Mouse (Mus musculus) CD4-positive, CD25-positive, alpha-beta regulatory T cell, adult 2 months (primary cell): ENCODE measurements at regions not wholly inside any gene's neighbourhood (a gene's known extent, or its start where the extent isn't known, plus 50 kb on each side); places are given as distances from the start of the nearest gene placed in this dataset.

Experiments
- DNase-seq: peaks from one replicate; pipeline ENCODE4 v3.0.0-alpha.2; 2012; ENCODE audit warnings: low read depth, low spot score

- DNase-seq: no peak
Observed at GRCm38 (mm10) chr17:83967007-83967406, 119.2 kb upstream of the Haao start.

DNA sequence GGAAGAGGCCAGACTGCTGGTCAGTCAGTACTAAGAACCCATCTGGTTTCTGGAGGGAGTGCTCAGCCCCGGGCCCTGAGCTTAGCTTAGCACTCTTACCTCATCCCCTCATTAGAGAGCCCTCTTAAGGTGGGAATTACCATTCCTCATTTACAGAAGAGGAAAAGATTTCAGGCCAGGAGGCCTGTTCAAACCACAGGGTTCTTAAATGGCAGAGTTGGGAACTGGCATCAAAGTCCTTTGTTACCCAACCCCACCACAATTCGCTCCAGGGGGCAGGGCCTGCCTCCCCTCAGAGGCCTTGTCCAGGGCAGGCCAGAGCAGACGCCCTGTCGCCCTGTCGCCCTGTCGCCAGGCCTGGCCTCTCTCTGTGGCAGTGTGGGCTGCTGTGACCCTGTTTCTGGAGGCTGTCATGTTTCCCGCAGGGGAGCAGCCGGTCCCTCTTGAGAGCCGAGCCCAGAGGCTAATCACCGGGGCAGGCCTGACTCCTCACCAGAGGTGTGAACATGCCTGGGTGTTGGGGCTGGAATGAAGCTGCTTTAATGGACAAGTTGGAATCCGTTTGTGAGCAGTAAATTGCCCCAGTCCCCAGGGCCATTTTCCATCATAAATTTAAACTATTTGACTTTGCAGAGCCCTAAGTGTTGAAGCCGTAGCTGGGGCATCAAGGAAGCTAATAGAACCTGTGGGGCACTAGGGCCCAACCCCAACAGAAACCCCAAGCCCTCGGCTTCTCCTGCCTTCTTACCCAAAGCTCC is 116.9 kb upstream of the Haao start:
- DNase-seq: no peak

GRCm38 (mm10) chr17:83963561-83963960 is 115.8 kb upstream of the Haao start:
- no peak for DNase-seq

DNA sequence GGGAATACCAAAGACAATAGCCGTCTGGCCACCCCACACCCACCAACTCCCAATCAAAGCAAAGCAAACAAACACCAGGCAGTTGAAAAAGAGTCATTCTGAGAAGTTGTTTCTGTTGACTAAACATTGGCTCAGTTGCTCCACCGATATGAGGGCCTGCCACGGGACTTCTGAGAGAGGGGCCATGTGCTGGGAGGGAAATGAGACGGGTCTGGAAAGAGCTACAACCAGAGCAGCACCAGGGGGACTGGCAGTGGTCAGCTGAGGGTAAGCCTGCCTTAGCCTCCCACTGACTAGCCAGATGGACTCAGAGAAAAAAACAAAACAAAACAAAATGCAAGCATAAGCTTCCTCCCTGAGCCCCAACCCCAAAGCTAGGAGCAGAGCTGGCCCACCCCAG is 115.1 kb upstream of the Haao start:
- no peak for DNase-seq

GRCm38 (mm10) chr17:83962126-83962525 is 114.4 kb upstream of the Haao start:
- DNase-seq: no peak

GRCm38 (mm10) chr17:83960821-83961220 is 113.1 kb upstream of the Haao start:
- DNase-seq: no peak

DNA sequence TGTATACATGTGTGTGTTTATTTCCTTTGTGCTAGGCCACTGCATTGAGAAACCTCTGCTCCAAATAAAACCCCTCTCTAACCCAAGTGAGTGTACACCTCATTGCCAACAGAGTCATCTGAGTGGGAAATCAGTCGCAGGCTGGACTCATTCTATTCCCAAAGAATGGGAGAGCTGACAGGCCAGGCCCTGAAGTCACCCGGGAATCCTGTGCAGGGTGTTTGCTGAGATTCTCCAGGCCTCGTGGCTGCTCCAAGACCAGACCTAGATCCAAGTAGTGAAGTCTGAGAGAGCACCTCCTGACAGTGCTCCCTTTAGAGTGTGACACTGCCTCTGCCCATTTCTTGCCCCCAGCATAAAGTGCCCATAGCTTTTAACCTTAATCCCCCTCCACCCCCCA is 112.4 kb upstream of the Haao start:
- DNase-seq: no peak

- DNase-seq: no peak
Observed at GRCm38 (mm10) chr17:83959159-83959848, 111.5 kb upstream of the Haao start.

DNA sequence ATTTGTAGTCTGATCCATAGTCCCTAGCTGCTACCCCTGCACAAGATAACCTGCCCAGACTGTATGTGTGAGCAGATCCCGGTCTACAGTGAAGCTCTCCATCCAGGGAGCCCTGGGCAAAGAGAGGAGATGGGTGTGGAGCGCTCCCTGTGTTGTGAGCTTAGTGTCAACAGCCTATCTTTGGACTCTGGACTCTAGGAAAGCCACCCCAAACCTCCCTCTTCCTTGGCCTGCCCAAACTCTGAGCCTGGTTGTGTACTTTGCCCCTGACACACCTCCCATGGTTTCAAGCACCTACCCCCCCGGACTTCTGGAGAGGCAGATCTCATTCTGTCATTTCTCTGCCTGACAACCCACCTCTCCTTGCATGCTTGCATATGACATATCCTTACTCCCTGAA is 110.9 kb upstream of the Haao start:
- DNase-seq: no peak

GRCm38 (mm10) chr17:83957661-83958540 is 110.1 kb upstream of the Haao start:
- DNase-seq: no peak

GRCm38 (mm10) chr17:83956821-83957565 is 109.2 kb upstream of the Haao start:
- DNase-seq: no peak

- DNase-seq: no peak
Observed at GRCm38 (mm10) chr17:83955978-83956377, 108.2 kb upstream of the Haao start.

- no peak for DNase-seq
Observed at GRCm38 (mm10) chr17:83955058-83955697, 107.4 kb upstream of the Haao start.

DNA sequence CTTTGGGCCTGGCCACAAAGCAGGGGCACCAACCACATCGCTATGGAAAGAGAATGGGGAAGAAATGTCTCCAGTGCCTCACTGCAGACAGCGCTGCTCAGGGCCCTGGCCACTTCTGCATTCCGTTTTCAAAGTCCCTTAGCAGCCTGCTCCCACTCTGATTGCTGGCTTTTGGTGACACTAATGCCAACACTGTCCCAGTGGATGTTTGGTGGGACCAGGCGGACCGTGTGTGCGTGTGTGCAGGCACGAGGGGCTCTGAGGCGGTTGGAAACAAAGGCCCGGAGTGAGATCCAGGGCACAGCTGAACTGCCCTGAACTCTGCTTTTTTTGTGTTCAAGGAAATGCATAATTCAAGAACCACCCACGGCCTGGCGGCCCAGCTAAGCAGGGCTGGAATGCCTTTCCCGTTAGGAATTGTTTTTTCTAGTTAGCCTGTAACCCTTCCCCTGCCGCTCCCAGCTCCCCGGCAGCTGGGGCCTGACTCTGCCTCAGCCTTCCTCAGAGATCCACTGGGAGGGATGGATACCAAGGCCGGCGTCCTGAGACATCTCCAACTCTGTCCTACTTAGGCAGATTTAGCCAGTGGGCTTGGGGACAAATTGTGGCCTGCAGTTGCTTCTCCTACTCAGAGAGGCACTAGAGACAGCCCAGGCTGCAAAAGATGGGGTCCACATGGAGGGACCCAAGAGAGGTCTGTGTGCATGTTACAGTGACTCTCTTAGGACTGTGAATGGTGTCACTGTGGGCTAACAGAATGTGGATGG is 106.7 kb upstream of the Haao start:
- DNase-seq: no peak

DNA sequence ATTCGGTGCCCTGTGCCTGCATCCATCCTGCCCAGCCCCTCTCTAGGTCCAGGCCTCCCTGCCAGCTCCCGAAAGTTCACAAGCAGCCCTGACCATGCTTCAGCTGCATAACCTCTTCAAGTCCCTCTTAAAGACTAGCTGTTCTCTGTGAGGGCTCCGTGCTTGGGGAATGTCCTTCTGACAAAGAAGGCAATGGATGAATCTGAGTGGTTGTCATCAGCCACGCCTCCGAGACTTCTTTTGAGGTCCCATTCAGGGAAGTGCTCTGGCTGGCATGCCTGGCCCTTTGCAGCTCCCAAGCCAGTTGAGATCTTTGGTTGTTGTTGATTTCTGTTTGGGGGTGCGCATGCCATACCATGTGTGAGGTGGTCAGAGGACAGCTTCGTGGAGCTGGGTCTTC is 105.9 kb upstream of the Haao start:
- DNase-seq: no peak

DNA sequence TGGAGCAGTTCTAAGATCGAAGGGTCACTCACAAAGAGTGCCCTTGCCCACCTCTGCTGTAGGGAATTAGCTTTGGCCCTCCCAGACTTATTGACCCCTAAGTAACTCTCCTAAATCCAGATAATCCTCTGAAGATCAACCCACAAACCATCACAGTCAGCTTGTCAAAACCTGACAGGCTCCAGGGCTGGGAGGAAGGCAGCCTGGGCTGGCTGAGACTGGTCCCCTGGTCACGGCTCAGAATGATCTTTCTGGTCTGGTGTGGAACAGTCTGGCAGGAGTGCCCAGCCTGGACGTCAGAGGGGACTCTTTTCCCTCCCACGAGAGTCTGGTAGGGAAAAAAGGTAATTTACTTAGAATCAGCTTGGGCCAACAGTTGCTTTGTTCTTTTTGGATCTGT is 99.0 kb upstream of the Haao start:
- DNase-seq: no peak

- no peak for DNase-seq
Observed at GRCm38 (mm10) chr17:83939344-83939743, 91.6 kb upstream of the Haao start.

GRCm38 (mm10) chr17:83938671-83939244 is 91.0 kb upstream of the Haao start:
- no peak for DNase-seq

DNA sequence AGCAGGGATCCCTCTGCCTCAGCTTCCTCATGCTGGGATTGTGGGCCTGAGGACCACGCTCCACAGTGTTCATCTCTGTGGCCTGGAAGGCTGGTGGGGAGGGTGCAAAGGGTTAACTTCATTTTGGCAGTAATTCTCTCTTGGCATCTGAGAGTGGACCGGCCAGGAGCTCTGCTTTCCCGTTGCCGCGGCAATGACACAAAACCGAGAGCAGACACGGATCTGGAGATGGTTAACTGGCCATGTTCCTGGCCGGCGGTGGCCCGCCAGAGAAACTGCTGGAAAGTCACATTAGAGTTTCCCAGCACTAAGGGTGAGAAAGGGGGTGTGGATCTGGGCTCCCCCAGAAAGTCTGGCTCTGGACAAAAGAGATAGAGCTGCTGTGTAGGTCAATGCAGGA is 89.8 kb upstream of the Haao start:
- no peak for DNase-seq

- DNase-seq: no peak
Observed at GRCm38 (mm10) chr17:83936677-83937076, 88.9 kb upstream of the Haao start.
